Mouse (Mus musculus): ENCODE measurements at regions not wholly inside any gene's neighbourhood (a gene's known extent, or its start where the extent isn't known, plus 50 kb on each side); places are given as distances from the start of the nearest gene placed in this dataset.
A peak's percentile ranks its signal among the peaks of the same experiment; 100 is the strongest.

DNA sequence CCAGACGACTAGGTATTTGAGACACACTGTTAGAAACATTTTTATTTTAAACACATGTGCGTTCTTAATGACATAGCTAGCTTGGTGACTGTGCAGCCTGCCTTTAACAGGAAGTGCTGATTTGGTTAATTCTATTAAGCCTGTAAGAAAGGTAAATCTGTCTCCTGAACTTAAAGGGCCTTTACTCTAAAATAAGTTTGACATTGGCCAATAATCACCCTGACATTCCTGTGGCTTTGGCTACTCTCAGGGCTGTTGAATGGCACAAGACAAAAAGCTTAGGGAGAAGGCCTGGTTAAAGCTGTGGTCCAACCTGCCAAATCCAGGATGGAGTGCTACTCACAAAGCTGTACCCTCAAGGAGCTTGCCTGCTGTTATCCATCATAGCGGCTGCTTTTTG lies 201.0 kb upstream of the Rspo3 start:
- no peaks in the 10 kb centered on the region for H3K9me3 ChIP-seq (replicated peaks)
- H3K4me3 ChIP-seq: no peak overlapping the region
- WGBS (ENCODE audit: insufficient replicate concordance): 75% methylated on average over 3 of the region's 3 CpGs
- ATAC-seq: no peak
- no peak overlapping the region for H3K4me2 ChIP-seq
- H3K9ac ChIP-seq: no peak overlapping the region
- no peaks in the 10 kb centered on the region for H3K4me1 ChIP-seq
- H3K27me3 ChIP-seq (replicated peaks): no peaks in the 10 kb centered on the region
- H3K27ac ChIP-seq: no peak overlapping the region
- H3K36me3 ChIP-seq: no peaks in the 10 kb centered on the region

DNA sequence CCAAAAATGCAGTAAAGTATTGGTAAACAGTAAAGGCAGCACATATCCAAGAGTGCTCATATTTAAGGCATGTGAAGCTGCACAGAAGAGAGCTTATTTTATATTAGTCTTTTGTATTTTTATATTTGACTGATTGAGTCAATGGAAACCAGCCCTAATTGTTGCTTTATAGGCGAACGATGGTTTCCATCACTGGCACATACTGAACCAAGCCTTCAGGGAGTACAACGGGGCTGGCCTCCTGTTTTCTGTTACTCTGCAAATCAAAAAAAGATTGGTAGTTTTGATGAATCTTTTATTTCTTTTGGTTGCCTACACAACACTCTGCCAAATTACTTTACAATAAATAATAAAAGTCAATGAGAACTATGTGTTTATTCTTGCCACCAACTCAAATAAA lies 189.7 kb upstream of the Rspo3 start:
- 80% methylated on average over 3 of the region's 3 CpGs for WGBS (ENCODE audit: insufficient replicate concordance)
- Histone ChIP-seq H3K27ac (no peak overlapping the region), H3K9me3 (replicated peaks) (no peaks in the 10 kb centered on the region), H3K4me2 (no peak overlapping the region), H3K9ac (no peak overlapping the region), H3K4me1 (no peaks in the 10 kb centered on the region), H3K27me3 (replicated peaks) (no peaks in the 10 kb centered on the region), H3K36me3 (no peaks in the 10 kb centered on the region), H3K4me3 (no peak overlapping the region)
- no peak for ATAC-seq

DNA sequence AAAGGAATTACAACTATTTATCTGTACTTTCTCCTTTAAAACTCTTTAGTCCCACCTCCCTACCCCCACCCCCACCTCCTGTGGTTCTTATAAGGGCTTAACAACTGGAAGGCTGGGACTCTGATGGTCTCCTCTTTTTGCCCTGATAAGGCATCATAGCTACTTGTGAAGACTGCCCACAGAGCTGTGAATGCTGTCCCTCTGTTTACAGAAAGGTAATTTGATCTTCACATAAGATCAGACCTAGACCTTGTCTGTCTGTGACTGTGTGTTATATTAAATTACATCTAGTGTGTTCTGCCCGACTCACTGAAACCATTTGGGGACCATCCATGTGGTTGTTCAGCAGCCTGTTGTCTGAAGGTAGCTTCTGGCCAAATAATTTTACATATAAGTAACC lies 175.3 kb upstream of the Rspo3 start:
- H3K9me3 ChIP-seq (replicated peaks): no peaks in the 10 kb centered on the region
- H3K4me1 ChIP-seq: no peaks in the 10 kb centered on the region
- no peak for ATAC-seq
- H3K4me2 ChIP-seq: no peak overlapping the region
- H3K9ac ChIP-seq: no peak overlapping the region
- H3K4me3 ChIP-seq: no peak overlapping the region
- H3K27ac ChIP-seq: no peak overlapping the region
- 46% methylated on average over 1 of the region's 1 CpGs for WGBS (ENCODE audit: insufficient replicate concordance)
- no peaks in the 10 kb centered on the region for H3K27me3 ChIP-seq (replicated peaks)
- no peaks in the 10 kb centered on the region for H3K36me3 ChIP-seq

DNA sequence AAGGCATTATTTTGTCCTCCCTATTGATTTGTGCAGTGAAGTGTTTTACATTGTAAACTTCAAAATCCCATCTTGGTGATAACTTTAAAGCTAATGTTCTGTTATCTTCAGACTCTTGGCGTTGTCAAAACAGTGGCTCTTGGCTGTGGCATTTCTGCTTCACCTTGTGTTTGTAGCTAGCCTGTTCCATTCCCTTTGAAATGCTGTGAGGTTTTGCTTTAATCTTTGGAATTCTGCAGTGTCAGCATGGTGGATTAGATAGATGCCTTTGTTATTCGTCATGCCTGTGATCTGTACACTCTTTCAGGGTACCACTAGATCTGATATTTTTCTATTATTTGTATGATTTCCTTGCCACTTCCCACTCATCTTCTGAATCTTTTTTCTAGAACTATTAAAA lies 173.0 kb upstream of the Rspo3 start:
- no peak for ATAC-seq
- Histone ChIP-seq H3K27me3 (replicated peaks) (no peaks in the 10 kb centered on the region), H3K36me3 (no peaks in the 10 kb centered on the region), H3K9me3 (replicated peaks) (no peaks in the 10 kb centered on the region), H3K27ac (no peak overlapping the region), H3K9ac (no peak overlapping the region), H3K4me2 (no peak overlapping the region), H3K4me3 (no peak overlapping the region), H3K4me1 (no peaks in the 10 kb centered on the region)
- 31% methylated on average over 2 of the region's 2 CpGs for WGBS (ENCODE audit: insufficient replicate concordance)

DNA sequence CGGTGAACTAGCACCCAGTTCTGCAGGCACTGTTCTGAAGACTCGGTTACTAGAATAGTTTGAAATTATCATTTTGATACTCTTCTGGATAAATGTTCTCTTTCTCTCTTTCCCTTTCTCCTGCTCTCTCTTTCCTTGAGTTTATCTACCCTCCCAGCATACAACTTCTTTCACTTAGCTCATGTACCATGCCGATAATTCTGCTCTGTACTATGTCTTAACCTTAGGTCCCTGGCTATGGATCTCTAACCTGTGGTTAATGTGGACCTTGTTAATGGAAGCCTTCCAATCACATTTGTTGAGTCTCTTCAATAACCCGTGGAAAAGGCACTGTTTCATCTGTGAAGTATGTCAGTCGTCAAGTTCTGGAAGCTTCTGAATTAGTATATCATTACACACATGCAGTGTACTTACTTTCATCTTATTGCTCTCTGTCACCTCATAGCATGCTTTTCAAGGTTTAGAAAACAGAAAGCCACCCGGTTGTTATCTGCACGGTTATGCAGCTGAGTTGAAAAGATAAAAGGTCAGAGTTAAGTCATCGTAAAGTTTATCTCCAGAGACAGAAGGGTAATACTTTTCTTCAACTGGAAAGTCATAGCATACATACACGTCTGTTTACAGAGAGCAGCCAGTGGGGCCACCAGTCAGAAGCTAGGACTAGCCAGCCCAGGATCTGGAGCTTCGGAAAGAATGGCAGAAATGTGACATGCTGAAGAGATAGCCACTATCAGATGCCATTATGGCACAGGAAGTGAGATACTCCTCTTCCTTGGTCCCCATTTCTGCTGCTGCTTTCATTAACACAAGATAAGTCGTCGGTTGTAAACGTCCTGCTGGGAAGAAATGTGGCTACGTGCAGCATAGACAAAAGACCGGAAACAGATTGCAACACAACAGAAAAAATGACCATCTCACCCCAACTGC lies 157.6 kb upstream of the Rspo3 start:
- peak overlapping the region; percentile 70 for H3K27ac ChIP-seq
- no peaks in the 10 kb centered on the region for H3K27me3 ChIP-seq (replicated peaks)
- 0 out of 2 replicates have a peak overlapping the region, but pooled peaks have one; percentile 14 for H3K4me3 ChIP-seq
- no peaks in the 10 kb centered on the region for H3K36me3 ChIP-seq
- peak; percentile 95 for ATAC-seq
- peak overlapping the region; percentile 45 for H3K4me2 ChIP-seq
- H3K9ac ChIP-seq: no peak overlapping the region
- peaks cover 19% of the 10 kb centered on the region for H3K4me1 ChIP-seq
- H3K9me3 ChIP-seq (replicated peaks): no peaks in the 10 kb centered on the region
- WGBS (ENCODE audit: insufficient replicate concordance): 20% methylated on average over 15 of the region's 15 CpGs

DNA sequence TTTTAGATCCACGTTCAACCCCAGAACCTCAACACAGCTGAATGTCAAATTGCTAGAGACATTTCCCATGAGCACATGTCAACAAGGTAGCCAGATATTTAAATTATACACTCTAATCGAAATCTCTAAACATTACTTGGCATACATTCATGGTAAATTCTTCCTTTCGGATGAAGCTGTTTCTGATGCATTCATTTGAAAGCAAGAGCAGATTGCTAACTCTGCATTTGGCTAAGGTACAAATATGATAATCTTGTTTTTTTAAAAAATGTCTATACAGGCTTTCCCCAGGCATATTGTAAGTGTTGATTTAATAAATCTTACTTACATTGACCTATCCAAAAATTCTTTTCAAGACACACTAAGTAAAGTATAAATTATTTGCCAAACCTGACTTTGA lies 153.9 kb upstream of the Rspo3 start:
- H3K27me3 ChIP-seq (replicated peaks): no peaks in the 10 kb centered on the region
- H3K4me3 ChIP-seq: no peak overlapping the region
- WGBS (ENCODE audit: insufficient replicate concordance): 75% methylated on average over 3 of the region's 3 CpGs

DNA sequence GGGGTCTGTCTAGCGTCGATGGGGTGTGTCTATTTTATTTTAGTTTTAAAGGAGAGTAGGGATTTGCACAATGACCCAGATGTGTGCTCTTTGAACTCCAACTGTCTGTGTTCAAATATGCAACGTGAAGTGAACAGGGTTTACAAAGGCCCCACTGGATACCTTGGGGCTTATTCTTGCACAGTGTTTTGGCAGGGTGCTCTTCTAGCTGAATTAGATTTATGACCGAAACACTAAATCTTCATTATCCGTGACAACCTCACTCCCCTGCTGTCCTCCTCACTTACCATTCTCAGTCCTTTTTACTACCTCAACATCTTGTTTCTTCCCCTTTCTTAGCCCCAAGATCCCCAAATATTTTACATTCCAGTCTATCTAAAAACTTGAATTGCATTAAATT lies 151.3 kb upstream of the Rspo3 start:
- Histone ChIP-seq H3K27me3 (replicated peaks) (no peaks in the 10 kb centered on the region), H3K27ac (no peak overlapping the region), H3K9ac (no peak overlapping the region), H3K36me3 (no peaks in the 10 kb centered on the region), H3K9me3 (replicated peaks) (no peaks in the 10 kb centered on the region), H3K4me3 (no peak overlapping the region), H3K4me2 (no peak overlapping the region), H3K4me1 (no peaks in the 10 kb centered on the region)
- 62% methylated on average over 5 of the region's 5 CpGs for WGBS (ENCODE audit: insufficient replicate concordance)
- ATAC-seq: no peak

More for the DNA sequence above, 153.9 kb upstream of the Rspo3 start:
- Histone ChIP-seq H3K9me3 (replicated peaks) (no peaks in the 10 kb centered on the region), H3K36me3 (no peaks in the 10 kb centered on the region), H3K4me2 (no peak overlapping the region), H3K9ac (no peak overlapping the region), H3K27ac (no peak overlapping the region), H3K4me1 (peaks cover 19% of the 10 kb centered on the region)
- no peak for ATAC-seq

DNA sequence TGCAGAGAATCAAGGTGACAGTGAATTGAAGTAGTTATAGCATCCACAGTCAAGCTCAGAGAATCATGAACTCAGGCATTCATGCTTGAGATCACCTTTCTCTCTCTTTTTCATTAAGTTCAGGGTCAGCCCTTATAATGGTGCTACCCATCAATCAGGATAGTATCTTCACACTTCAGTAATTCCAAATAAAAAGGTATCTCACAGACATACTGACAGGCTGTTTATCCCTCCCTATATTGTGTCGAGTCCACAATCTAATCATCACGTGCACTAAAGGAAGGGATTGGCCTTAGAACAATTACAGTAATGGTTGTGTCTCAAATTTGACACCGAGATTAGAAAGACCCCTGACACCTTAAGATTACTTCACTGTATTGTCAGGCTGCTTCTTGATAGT lies 138.7 kb upstream of the Rspo3 start:
- H3K9ac ChIP-seq: no peak overlapping the region
- H3K4me2 ChIP-seq: no peak overlapping the region
- no peaks in the 10 kb centered on the region for H3K4me1 ChIP-seq
- no peaks in the 10 kb centered on the region for H3K36me3 ChIP-seq
- H3K27me3 ChIP-seq (replicated peaks): no peaks in the 10 kb centered on the region
- no peak overlapping the region for H3K27ac ChIP-seq
- H3K9me3 ChIP-seq (replicated peaks): no peaks in the 10 kb centered on the region
- ATAC-seq: no peak
- 44% methylated on average over 3 of the region's 3 CpGs for WGBS (ENCODE audit: insufficient replicate concordance)
- H3K4me3 ChIP-seq: no peak overlapping the region

DNA sequence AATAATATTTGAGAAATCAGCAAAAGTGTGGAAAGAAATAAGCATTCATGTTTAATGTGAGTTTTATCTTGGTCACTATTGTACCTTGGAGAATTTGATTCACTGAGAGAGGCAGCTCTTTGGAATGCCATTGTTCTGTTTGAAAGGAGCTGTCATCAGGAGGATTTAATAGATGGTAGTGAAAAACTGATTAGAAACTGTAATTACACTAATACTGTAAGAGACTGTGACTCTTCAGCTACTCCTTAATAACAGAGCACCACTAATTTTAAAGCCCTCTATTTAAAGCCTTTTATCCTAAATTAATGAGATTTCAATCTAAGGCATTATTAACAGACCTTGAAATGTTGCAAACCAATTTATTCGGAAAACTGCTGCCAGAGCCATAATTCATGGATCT lies 126.1 kb upstream of the Rspo3 start:
- H3K4me1 ChIP-seq: no peaks in the 10 kb centered on the region
- H3K9ac ChIP-seq: no peak overlapping the region
- H3K27ac ChIP-seq: no peak overlapping the region
- 73% methylated on average over 1 of the region's 1 CpGs for WGBS (ENCODE audit: insufficient replicate concordance)
- no peaks in the 10 kb centered on the region for H3K9me3 ChIP-seq (replicated peaks)
- no peaks in the 10 kb centered on the region for H3K27me3 ChIP-seq (replicated peaks)
- no peak overlapping the region for H3K4me2 ChIP-seq
- H3K4me3 ChIP-seq: no peak overlapping the region
- no peaks in the 10 kb centered on the region for H3K36me3 ChIP-seq
- ATAC-seq: no peak

DNA sequence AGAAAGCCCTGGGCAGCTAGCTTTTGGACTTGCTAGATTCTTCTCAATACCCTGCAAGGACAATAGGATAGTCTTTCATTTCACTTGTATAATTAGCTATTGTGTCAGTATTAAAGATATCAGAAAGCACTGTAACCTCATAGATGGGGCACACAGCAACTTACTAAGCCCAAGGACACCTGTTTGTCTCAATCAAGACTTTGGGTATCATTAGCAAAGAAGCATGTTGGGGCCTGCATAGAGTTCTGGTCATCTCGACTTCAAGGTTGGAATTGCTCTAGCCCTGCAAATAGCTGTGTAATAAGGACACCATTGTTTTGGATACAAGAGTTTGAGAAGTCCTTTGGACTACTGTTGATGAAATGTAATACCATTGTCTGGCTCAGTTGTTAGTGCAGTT lies 104.6 kb upstream of the Rspo3 start:
- no peaks in the 10 kb centered on the region for H3K4me1 ChIP-seq
- H3K27me3 ChIP-seq (replicated peaks): no peaks in the 10 kb centered on the region
- no peak overlapping the region for H3K4me2 ChIP-seq
- WGBS (ENCODE audit: insufficient replicate concordance): 52% methylated on average over 1 of the region's 1 CpGs
- no peak for ATAC-seq
- no peaks in the 10 kb centered on the region for H3K9me3 ChIP-seq (replicated peaks)
- H3K27ac ChIP-seq: no peak overlapping the region
- H3K36me3 ChIP-seq: no peaks in the 10 kb centered on the region
- no peak overlapping the region for H3K9ac ChIP-seq
- H3K4me3 ChIP-seq: no peak overlapping the region

DNA sequence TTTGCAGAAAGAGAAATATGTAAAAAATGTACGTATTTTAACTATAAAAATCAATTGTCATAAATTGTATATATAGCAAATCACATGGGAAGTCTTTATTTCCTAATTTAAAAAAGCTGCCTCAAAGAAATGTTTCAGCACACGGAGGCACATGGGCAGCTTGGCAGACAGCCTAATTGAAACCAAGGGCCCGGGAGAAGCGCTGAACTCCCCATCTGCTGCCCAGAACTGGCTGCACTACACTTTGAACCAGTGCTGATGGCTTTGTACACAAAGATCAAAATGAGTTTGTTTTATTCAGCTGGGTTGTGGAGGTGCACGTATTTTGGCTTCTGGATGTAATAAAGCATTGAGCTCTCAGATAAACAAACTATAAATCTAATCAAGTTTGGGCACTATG lies 100.2 kb upstream of the Rspo3 start:
- Histone ChIP-seq H3K27ac (no peak overlapping the region), H3K4me3 (no peak overlapping the region), H3K9ac (no peak overlapping the region), H3K4me2 (no peak overlapping the region), H3K36me3 (no peaks in the 10 kb centered on the region), H3K9me3 (replicated peaks) (no peaks in the 10 kb centered on the region), H3K27me3 (replicated peaks) (no peaks in the 10 kb centered on the region), H3K4me1 (no peaks in the 10 kb centered on the region)
- ATAC-seq: no peak
- 47% methylated on average over 5 of the region's 5 CpGs for WGBS (ENCODE audit: insufficient replicate concordance)

DNA sequence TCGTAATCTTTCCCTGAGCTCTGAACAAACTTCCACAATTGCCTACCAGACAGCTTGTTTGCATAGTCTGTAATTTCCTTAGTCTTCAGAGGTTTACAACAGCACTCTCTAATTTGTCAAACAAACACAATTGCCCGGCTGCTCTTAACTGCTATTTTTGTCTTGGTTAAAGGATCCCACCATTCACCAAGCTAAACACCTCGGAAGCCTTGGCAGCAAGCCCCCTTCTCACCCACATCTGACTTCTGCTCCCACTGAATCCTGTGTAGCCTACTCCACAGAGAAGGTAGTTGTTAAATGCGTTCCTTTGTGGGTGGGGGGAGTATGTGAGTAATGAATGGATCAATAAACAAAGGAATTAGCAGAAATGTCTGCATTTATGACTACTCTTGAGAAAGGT lies 59.8 kb upstream of the Rspo3 start:
- Histone ChIP-seq H3K27me3 (replicated peaks) (no peaks in the 10 kb centered on the region), H3K4me2 (no peak overlapping the region), H3K4me3 (no peak overlapping the region), H3K9ac (no peak overlapping the region), H3K27ac (no peak overlapping the region), H3K36me3 (no peaks in the 10 kb centered on the region), H3K9me3 (replicated peaks) (no peaks in the 10 kb centered on the region), H3K4me1 (no peaks in the 10 kb centered on the region)
- no peak for ATAC-seq
- 48% methylated on average over 4 of the region's 4 CpGs for WGBS (ENCODE audit: insufficient replicate concordance)

DNA sequence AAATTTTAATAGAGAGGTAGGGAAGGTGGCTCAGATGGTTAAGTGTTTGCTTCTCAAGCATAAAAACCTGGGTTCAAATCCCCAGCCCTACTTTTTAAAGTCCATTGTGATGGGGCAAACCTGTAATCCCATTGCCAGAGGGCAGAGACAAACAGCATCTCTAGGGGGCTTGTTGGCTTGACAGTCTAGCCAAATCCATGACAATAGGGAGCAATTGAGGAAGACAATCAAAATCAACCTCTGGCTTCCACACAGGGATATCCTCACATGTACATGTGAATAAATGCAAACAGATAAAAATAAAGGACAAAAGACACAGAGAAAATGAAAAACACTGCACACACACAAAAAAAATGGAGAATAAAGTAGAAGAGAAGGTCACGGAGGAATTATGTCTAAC lies 59.3 kb upstream of the Rspo3 start:
- H3K36me3 ChIP-seq: no peaks in the 10 kb centered on the region
- H3K9me3 ChIP-seq (replicated peaks): no peaks in the 10 kb centered on the region
- no peak overlapping the region for H3K27ac ChIP-seq
- H3K4me1 ChIP-seq: no peaks in the 10 kb centered on the region
- no peak overlapping the region for H3K4me3 ChIP-seq
- H3K4me2 ChIP-seq: no peak overlapping the region
- no peak for ATAC-seq
- no peaks in the 10 kb centered on the region for H3K27me3 ChIP-seq (replicated peaks)
- 63% methylated on average over 1 of the region's 1 CpGs for WGBS (ENCODE audit: insufficient replicate concordance)
- H3K9ac ChIP-seq: no peak overlapping the region

Data from liver, embryonic 12.5 days (tissue).